Mouse (Mus musculus): ENCODE results near the gene Ppp3cb.

- no peak for TF ChIP-seq CTCF (IDR thresholded peaks at IDR 0.05)
- TF ChIP-seq POLR2A (IDR thresholded peaks at IDR 0.05; ENCODE audit: insufficient read depth, low read depth, low read length): no peak
- no peak for TF ChIP-seq EP300 (IDR thresholded peaks at IDR 0.05; ENCODE audit: insufficient read depth, low read depth, low read length)
Measured at GRCm38 (mm10) chr14:20508424-20508823, 37.9 kb downstream of the Ppp3cb start.
